Mouse (Mus musculus): ENCODE measurements around the gene Lag3.

Gene Lag3

DNA sequence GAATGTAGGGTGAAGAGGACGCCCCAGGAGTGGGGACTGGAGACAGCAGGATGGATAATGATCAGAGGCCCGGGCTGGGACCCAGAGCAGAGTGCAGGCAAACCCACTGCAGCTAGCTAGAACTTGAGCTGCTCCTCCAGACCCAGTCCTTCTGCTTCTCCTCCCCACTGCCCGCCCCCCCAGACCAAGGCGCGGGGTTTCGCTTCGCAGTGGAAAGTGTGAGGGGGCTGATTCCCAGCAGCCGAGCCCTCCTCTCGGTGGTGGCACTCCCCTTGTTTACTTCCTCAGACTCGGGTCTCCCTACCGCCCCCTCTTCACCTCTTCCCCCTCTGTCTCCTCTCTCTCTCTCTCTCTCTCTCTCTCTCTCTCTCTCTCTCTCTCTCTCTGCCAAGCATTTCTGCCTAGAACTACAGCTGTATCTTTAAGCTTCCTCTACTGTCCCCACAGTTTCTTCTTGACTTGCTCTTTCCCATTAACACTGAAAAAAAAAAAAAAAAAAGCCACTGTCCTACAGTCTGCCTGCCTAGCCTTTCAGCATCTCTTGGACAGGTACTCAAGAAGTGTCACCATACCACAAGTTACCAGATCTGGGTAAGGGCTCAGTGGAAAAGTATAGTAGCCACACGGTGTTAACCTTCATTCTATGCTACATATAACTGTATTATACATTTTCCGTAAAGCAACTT is at the start of gene Lag3:
Gene Lag3 (minus strand): TSS at position 173 of the 686 bp plus-strand sequence.
- DNase-seq, result no peak

- no peak for DNase-seq
Measured at GRCm38 (mm10) chr6:124961021-124961420, 49.5 kb upstream of the Lag3 start.

GRCm38 (mm10) chr6:124959960-124960359 is 48.5 kb upstream of the Lag3 start:
- DNase-seq, result no peak

DNA sequence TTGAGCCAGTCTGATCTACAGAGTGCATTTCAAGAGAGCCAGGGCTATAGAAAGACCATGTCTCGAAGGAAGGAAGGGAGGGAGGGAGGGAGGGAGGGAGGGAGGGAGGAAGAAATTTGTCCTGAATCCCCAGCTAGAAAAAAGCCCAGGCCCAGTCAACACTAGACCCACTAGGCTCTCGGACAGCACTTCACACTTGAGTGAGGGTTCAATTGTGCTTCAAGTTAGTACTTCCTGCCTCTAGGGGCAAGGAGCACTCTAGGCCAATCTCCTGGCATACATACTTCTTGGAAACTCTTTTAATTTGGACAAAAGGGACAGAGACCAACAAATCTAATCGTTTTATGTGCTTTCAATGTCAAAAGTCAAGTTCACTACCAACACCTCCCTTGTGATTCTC is 46.6 kb upstream of the Lag3 start:
- DNase-seq, result no peak

DNA sequence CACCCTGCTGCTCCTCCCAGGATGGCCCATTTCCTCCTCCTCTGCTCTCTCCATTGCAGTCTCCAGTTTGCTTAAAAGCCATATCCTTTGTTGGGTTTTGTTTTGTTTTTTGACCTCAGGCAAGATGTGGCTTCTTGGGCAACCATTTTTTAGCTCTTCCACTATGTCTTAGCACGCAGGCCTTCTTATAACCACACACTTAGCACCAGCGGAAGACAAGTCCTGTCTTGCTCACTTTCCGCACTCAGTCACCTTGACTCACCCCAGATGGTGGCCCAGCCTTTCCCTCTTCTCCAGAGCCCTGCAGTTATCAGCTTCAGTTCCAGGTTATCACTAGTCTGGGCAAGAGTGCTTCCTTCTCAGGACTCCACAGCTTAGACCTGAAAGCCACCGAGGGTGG is 43.7 kb upstream of the Lag3 start:
- no peak for DNase-seq

DNA sequence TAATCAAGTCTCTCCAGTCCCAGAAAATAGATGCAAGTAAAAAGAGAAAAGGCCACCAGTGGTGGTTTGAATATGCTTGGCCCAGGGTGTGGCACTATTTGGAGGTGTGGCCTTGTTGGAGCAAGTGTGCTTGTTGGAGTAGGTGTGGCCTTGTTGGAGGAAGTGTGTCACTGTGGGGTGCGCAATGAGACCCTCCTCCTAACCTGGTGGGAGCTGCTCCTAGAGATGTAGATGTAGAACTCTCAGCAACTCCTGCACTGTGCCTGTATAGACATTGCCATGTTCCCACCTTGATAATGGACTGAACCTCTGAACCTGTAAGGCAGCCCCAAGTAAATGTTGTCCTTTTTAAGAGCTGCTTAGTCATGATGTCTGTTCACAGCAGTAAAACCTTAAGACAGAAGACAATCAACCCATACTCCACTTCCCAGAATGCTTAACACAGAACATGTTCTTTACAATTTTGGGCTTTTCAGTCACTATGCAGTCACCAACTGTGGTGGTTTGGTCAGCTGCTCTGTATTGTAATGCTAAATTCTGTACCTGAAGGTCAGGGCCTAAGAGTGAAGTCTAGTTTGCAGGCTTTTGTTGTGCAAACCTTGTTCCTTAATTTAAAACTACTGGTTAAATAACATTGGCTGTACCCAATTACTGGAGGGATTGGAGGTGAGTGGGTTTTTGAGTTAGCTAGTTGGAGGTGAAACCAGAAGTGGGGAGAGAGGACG is 42.6 kb upstream of the Lag3 start:
- no peak for DNase-seq

- DNase-seq, result no peak
Measured at GRCm38 (mm10) chr6:124943526-124943925, 32.0 kb upstream of the Lag3 start.

DNA sequence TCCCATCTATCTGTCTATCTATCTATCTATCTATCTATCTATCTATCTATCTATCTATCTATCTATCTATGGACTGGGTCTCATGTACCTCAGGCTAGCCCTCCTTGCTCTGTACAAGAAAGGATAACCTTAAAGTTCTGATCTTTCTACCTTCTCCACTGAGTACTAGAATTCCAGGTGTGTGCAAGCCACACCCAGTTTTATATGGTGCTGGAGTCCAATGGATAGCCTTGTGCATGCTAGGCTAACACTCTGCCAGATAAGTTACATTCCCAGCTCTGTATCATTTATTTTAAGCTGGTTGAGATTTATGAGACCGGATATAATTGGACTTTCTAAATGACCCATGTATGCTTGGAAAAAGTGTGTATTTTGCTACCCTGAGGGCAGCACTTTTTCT is 30.2 kb upstream of the Lag3 start:
- DNase-seq, result no peak

GRCm38 (mm10) chr6:124938554-124938953 is 27.0 kb upstream of the Lag3 start:
- DNase-seq, result no peak

DNA sequence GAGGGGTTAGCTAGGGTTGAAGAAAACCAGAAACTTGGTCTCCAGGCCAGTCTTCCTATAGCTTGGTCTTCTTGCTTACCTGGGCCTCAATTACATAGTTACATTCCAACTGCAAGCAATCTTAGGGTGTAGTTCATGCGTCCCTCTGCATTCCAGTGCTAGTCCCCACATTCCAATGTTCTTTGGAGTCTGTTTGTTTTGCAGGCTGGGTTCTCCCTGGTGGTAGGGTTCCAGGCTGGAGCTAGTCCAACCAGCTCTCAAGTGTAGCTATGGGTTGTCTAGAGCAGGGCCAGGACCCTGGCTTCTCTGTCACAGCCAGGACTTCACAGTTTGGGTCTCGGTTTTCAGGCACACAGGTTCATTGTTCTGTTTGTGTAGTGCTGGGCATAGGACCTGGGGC is 26.0 kb upstream of the Lag3 start:
- DNase-seq, result no peak

- DNase-seq, result no peak
Measured at GRCm38 (mm10) chr6:124936681-124937080, 25.2 kb upstream of the Lag3 start.

GRCm38 (mm10) chr6:124934670-124935069 is 23.2 kb upstream of the Lag3 start:
- no peak for DNase-seq

DNA sequence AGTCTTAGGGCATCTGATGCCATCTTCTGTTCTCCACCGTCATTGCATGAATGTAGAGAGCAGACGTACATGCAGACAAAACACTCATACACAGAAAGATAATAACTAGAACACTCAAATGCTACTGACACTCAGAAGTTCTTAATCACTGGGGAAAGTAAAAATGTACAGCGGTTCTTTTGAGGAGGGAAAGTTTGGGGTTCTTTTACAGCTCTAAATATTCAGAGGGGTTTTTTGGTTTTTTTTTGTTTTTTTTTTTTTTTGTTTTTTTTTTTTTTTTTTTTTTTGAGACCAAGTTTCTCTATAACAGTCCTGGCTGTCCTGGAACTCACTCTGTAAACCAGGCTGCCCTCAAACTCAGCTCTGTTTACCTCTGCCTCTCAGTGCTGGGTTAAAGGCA is 21.6 kb upstream of the Lag3 start:
- no peak for DNase-seq

DNA sequence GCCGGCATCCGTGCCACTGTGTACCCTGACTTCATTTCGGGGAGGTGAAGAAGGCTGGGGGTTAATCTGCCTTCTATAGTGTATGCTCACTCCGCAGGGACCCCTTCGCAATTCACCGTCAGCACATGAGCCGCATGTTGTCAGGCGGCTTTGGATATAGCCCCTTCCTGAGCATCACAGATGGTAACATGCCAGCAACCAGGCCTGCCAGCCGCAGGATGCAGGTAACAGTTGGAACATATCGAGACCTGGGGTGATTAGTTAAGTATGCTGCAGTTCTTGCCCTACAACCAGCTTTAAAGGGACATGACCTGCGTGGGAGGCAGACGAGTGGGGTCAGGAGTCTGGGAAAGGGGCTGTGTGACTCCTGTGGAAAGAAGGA is 20.8 kb upstream of the Lag3 start:
- no peak for DNase-seq

DNA sequence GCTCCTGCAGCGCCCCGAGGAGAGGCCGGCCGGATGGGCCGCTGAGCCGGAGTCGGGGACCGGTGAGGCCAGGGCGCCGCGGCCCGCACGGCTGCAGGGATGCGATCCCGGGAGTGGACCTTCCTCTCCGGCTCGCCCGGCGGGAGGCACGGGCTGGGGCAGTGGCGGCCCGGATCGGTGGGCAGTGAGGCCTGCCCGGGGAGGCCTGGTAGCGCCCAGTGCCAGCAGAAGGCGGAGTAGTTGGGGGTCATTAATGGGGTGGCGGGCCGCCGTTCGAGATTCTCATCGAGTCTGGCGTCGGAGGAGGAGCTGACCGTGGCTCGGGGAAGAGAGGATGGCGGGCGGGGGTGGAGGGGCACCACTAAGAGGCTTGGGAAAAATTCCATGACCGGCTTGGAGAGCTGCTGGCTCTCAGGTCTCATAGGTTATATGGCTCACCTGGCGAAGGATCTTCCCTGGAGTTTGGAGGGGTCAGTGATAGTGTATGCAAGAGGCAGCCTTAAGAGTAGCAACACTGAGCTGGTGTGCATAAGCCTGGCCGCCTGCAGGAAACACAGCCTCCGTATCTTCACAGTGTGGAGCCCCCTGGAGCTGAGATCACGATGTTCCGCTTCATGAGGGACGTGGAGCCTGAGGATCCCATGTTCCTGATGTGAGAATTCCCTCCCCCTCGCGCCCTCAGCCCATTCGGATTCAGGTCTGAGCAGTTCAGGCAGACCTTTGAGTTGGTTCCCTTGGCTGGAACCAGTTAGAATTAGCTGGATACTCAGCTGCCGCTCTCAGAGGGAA is 20.2 kb upstream of the Lag3 start:
- peak; percentile 46 for DNase-seq

- peak; percentile 98 for DNase-seq
Measured at GRCm38 (mm10) chr6:124930754-124931524, 19.4 kb upstream of the Lag3 start, which contains the start of gene Mlf2. Mlf2 (plus strand) TSS chr6:124931386.

- DNase-seq, result no peak
Measured at GRCm38 (mm10) chr6:124930231-124930630, 18.7 kb upstream of the Lag3 start.

- DNase-seq, result peak; percentile 22
Measured at GRCm38 (mm10) chr6:124925941-124926340, 14.4 kb upstream of the Lag3 start.

- DNase-seq, result no peak
Measured at GRCm38 (mm10) chr6:124925173-124925793, 13.8 kb upstream of the Lag3 start.

- no peak for DNase-seq
Measured at GRCm38 (mm10) chr6:124921539-124921938, 10.0 kb upstream of the Lag3 start.

DNA sequence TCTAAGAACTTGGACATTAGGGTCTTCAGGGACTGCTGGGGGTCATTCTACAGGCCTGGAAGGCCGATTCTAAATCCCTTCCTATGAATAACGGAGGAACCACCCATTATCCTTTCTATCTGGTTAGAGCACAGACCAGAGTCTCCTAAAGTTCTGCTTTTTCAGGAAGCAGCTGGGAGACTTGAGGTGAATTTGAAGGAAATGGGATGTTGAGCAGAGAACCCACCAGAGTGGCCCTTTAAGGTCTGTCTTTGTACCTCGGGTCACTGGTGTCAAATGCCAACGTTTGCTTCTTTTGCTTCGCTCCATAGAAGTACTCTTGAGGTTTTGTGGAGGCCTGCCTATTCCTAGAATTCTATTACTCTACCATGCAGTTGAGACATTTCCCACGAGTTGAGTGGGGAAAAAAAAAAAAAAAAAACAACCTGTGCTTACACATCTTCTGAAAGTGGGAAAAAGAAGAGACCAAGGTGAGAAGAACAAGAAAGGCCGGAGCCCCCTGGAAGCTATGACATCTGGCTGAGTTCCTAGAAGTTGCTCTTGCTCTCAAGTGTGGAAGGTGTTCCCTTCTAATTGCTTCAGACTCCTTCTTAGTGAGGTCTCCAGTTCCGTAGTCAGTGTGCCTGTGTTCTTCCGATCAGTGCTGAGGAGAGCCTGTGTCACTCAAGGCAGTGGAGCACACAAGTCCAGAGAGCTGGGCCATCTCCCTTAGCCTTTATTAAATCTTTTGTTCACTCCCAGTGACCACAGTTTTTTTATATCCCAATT is 9.0 kb upstream of the Lag3 start:
- DNase-seq, result no peak

Data from liver (tissue).